Mouse (Mus musculus) bone marrow macrophage, adult 2 months (primary cell): ENCODE results near the gene Nt5c.

Source experiments
- CTCF ChIP-seq: IDR thresholded peaks from 2 replicates; pipeline ENCODE4 v1.5.1; 2012; ENCODE audit warnings: low read depth, mild to moderate bottlenecking, low read length, moderate library complexity
- POLR2A ChIP-seq: IDR thresholded peaks from 2 replicates; pipeline ENCODE4 v1.6.1; 2012; ENCODE audit warnings: mild to moderate bottlenecking, low read depth, low read length, borderline replicate concordance

- TF ChIP-seq POLR2A: no peak
- TF ChIP-seq CTCF: no peak
Measured at GRCm38 (mm10) chr11:115467217-115467618, 24.4 kb downstream of the Nt5c start.
